Mouse (Mus musculus): Measurements from ENCODE around the gene 1110059E24Rik.

DNA sequence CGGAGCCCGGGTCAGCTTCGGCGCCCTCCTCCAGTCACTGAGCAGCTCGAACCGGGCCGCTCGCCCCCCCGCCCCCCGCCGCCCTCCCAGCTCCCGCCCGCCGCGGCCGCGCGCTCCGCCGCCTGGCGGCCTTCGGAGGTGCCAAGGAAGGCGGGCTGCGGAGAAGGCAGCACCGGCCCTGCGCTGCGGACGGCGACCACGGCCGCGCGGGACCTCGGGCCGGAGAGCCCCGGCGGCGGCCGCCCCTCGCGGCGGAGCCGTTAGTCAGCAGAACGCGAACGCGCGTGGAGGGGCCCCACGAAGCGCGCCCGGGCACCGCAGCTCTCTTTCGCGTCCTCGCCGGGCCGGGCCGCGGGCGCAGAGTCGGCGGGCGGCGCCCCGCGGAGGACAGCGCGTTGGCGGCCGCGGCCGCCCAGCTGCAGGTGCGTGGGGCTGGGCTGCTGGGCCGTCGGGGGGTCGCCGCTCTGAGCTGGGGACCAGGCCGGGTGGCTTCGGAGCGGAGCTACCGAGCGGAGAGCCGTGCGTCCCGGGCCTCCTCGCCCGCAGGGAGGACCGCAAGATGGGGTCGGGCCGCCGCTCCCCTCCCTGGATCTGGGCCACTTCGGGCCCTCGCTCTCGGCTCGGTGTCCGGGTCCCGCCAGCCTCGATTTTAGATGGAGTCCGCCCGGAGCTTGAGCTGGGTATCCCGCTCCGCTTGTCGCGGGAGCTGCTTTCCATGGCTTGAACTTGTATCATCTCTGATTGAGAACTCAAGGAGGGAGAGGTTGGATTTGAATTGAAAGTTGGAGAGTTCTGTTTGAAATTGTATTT is 601 bp upstream of the 1110059E24Rik start, which contains the start of gene Abhd17b:
- TF ChIP-seq POLR2A (IDR thresholded peaks at IDR 0.05; ENCODE audit: insufficient read depth, low read depth, low read length) (no peak), CTCF (IDR thresholded peaks at IDR 0.05) (peak; percentile 60), EP300 (IDR thresholded peaks at IDR 0.05; ENCODE audit: insufficient read depth, low read depth, low read length) (no peak)
